Mouse (Mus musculus): ENCODE data around the gene Map2k1.
A peak's percentile ranks its signal among the peaks of the same experiment; 100 is the strongest.

The Map2k1 gene

GRCm38 (mm10) chr9:64250111-64250730, 3.2 kb downstream of the Map2k1 start:
- DNase-seq (ENCODE audit: low read depth in 2 of 2, low spot score in 2 of 2), result no peak

GRCm38 (mm10) chr9:64249371-64249770, 4.1 kb downstream of the Map2k1 start:
- no peak for DNase-seq (ENCODE audit: low read depth in 2 of 2, low spot score in 2 of 2)

- no peak for DNase-seq (ENCODE audit: low read depth in 2 of 2, low spot score in 2 of 2)
Observed at GRCm38 (mm10) chr9:64242381-64242831, 11.0 kb downstream of the Map2k1 start.

GRCm38 (mm10) chr9:64240681-64241080, 12.8 kb downstream of the Map2k1 start:
- DNase-seq (ENCODE audit: low read depth in 2 of 2, low spot score in 2 of 2), result no peak

DNA sequence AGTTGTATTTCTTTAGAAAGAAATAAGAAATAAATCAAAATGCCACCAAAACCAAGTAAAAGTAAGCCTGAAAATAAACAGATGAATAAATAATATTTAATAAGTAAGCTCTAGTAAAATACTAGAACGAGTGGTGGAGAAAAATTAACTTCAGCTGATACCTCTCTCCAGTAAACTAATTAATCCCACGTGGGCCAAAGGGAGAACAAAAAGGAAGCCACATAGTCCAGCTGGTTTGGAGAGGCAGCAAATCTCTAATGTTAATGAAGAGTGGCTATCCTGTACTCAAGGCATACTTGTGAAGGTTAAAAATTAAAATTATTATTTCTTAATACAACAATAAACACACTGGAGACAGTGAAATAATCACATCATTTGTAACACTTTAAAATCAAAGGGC, 13.3 kb downstream of the Map2k1 start:
- no peak for DNase-seq (ENCODE audit: low read depth in 2 of 2, low spot score in 2 of 2)

DNA sequence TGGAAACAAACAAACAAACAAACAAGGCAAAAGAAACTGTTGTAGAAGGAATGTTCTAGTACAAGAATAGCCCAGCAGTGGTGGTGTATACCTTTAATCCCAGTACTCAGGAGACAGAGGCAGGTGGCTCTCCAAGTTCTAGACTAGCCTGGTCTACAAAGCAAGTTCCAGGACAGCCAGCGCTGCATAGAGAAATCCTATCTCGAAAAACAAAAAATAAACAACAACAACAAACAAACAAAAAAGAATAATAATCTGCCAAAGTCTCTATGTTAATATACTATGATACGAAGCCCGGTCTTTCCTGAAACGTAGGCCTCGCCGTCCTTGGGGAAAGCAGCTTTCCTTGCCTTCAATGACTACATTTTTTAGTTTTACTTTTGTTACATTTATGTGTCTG, 17.4 kb downstream of the Map2k1 start:
- no peak for DNase-seq (ENCODE audit: low read depth in 2 of 2, low spot score in 2 of 2)

GRCm38 (mm10) chr9:64234768-64235435, 18.5 kb downstream of the Map2k1 start, which contains the start of gene Uchl4:
TSS of gene Uchl4 (plus strand) at chr9:64235201.
- no peak for DNase-seq (ENCODE audit: low read depth in 2 of 2, low spot score in 2 of 2)

GRCm38 (mm10) chr9:64233656-64234055, 19.8 kb downstream of the Map2k1 start:
- DNase-seq (ENCODE audit: low read depth in 2 of 2, low spot score in 2 of 2), result no peak

GRCm38 (mm10) chr9:64232257-64232957, 21.0 kb downstream of the Map2k1 start:
- no peak for DNase-seq (ENCODE audit: low read depth in 2 of 2, low spot score in 2 of 2)

DNA sequence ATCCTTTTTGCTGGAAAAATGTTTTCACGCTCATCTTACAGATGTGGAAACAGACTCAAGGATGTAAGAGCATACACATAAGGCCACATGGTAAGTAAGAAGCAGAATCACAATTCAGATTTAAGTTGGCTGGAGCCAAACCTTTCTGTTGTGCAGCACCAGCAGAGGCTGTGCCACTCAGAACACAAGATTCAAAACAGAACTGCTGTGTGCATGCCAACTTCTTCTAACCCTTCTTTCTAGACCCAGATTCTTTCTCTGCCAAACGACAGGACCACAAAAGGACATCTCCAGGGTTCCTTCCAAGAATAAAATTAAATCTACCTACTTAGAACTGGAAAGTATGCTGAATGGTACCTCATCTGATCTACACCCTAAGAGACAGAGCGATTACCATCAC, 21.8 kb downstream of the Map2k1 start:
- DNase-seq (ENCODE audit: low read depth in 2 of 2, low spot score in 2 of 2), result no peak

DNA sequence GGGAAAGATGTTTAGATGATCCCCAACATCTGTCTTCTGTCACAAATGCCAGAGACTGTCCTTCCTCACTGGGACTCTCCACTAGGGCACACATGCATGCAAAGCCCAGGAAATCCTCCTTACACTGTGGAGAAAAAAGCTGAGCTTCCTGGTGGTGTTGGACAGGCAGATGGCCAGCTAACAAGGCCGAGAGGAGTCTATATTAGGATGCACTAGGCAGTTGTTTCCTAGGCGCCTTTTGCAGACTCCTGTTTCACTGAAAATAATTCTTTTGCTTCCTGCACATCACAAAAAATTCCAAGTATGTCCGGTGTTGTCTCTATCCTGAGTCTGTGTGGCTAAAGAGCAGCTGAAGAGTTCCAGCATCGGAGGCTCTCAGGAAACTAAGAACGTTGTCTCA, 22.3 kb downstream of the Map2k1 start:
- no peak for DNase-seq (ENCODE audit: low read depth in 2 of 2, low spot score in 2 of 2)

DNA sequence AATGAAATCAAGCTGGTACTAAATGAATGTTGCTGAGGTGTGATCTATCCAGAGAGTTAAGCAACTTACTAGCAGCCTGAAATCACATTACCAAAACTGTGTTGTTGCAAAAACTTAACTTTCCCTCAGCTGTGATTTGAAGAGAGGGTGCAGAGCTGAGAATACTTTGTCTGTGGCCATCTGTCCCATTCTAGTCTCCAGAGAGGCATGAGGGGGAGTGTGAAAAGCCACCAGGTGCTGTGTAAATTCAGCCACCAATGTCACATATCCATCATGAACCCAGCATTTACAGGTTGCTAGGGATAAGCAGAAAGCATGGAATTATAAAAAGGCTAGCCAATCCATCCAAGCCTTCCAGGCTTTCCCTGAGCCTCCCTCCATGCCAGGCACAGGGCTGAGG, 24.5 kb downstream of the Map2k1 start:
- DNase-seq (ENCODE audit: low read depth in 2 of 2, low spot score in 2 of 2), result no peak

DNA sequence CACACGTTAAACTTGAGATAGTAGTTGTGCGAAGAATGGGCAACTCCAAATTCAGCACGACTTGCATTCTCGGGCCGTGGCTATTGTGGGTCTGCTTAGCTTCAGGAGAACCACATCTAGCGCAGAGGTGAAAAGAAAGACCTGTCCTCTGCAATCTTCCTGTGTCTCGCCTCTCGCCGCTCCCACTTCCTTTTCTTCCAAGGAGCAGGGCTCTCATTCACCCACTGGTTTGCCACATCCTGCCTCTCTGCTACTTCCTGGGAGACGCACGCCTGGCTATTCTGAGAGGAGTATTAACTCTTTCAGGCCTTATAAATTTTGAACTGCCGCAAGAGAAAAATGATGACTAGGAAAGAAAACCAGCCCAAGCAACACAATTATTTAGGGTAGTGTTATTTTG, 25.7 kb downstream of the Map2k1 start:
- DNase-seq (ENCODE audit: low read depth in 2 of 2, low spot score in 2 of 2), result peak; percentile 13 to 20

- no peak for DNase-seq (ENCODE audit: low read depth in 2 of 2, low spot score in 2 of 2)
Observed at GRCm38 (mm10) chr9:64225805-64226204, 27.6 kb downstream of the Map2k1 start.

- no peak for DNase-seq (ENCODE audit: low read depth in 2 of 2, low spot score in 2 of 2)
Observed at GRCm38 (mm10) chr9:64222098-64222497, 31.3 kb downstream of the Map2k1 start.

DNA sequence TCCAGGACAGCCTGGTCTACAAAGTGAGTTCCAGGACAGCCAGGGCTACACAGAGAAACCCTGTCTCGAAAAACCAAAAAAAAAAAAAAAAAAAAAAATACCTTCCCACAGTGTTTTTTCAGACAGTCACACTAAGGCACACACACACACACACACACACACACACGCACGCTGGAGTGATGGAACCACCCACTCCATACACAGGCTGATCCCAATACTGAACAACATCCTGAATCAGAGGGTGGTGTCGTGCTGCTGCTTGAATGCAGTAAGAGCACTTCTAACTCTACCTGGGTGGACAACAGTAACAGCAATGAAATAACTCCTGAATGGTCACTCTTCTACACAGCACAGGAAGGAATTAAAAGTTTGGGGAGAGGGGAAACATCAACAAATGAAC, 32.0 kb downstream of the Map2k1 start:
- DNase-seq (ENCODE audit: low read depth in 2 of 2, low spot score in 2 of 2), result no peak

GRCm38 (mm10) chr9:64220603-64221002, 32.8 kb downstream of the Map2k1 start:
- no peak for DNase-seq (ENCODE audit: low read depth in 2 of 2, low spot score in 2 of 2)

DNA sequence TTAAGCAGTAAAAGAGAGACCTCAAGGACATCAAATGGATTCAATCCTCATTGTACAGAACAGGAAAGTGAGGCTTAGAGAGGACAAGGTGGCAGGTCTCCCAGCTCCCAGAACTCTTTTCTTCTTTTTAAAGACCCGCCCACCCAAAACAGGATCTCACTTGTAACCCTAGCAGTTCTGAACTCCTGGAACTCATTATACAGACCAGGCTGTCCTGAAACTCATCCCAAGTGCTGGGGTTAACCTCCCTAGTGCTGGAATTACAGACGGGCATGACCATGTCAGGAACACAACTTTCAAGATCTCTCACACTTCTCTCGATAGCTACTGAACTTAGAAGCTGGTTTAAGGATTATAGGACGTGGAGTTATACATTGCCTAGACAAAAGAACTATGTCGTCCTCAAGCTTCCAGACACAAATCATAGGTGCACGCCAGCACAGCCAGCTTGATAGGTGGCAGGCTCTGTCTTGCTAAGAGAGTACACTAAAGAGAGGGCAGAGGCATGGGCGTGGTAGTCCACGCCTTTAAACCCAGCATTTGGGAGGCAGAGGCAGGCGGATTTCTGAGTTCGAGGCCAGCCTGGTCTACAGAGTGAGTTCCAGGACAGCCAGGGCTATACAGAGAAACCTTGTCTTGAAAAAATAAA, 33.5 kb downstream of the Map2k1 start:
- DNase-seq (ENCODE audit: low read depth in 2 of 2, low spot score in 2 of 2), result no peak

- DNase-seq (ENCODE audit: low read depth in 2 of 2, low spot score in 2 of 2), result no peak
Observed at GRCm38 (mm10) chr9:64219305-64219704, 34.1 kb downstream of the Map2k1 start.

GRCm38 (mm10) chr9:64217887-64218286, 35.5 kb downstream of the Map2k1 start:
- no peak for DNase-seq (ENCODE audit: low read depth in 2 of 2, low spot score in 2 of 2)

GRCm38 (mm10) chr9:64216641-64217040, 36.8 kb downstream of the Map2k1 start:
- DNase-seq (ENCODE audit: low read depth in 2 of 2, low spot score in 2 of 2), result no peak

GRCm38 (mm10) chr9:64216090-64216489, 37.3 kb downstream of the Map2k1 start:
- DNase-seq (ENCODE audit: low read depth in 2 of 2, low spot score in 2 of 2), result no peak
